Mouse (Mus musculus) T-helper 17 cell (primary cell): ENCODE results near the gene Taco1.
"Not testable (repeated sequence)": the region's sequence is repeated elsewhere in the genome, so short reads cannot be mapped to it uniquely, and the experiment has no call there.

Experiments
- in situ Hi-C, 2 experiments: fragments of 300-600 bp; cut with MboI, MseI; formaldehyde crosslinking; loops; 1 replicate in 1 of 2; 2 replicates in 1 of 2; pipeline ENCODE4 v1.15.1; 2025; ENCODE audit warnings: high pct_unique_total_duplicates in 2 of 2

Taco1 gene

DNA sequence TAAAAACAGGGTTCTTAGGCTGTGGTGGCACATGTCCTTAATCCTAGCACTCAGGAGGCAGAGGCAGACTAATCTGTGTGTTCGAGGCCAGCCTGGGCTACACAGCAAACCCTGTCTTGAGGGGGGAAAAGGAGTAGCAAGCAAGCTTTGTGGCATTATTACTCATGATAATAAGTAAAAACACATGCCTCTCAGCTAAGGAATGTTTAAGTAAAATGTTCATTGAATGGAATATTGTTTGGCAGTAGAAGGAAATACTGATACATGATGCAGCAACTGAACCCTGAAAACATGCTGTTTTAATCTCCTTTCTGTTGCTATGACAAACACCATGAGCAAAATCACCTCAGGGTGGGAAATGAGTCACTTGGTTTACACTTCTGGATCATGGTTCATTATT is 4.5 kb upstream of the Taco1 start:
- in situ Hi-C loops: no loop called here

- in situ Hi-C loops: no loop called here
These were observed 2.1 kb upstream of the Taco1 start for GRCm38 (mm10) chr11:106063756-106064155.

GRCm38 (mm10) chr11:106065073-106065922 is 563 bp upstream of the Taco1 start:
- in situ Hi-C loops: no loop called here

- in situ Hi-C loops: not testable (repeated sequence)
These were observed 755 bp downstream of the Taco1 start for GRCm38 (mm10) chr11:106066616-106067015.

DNA sequence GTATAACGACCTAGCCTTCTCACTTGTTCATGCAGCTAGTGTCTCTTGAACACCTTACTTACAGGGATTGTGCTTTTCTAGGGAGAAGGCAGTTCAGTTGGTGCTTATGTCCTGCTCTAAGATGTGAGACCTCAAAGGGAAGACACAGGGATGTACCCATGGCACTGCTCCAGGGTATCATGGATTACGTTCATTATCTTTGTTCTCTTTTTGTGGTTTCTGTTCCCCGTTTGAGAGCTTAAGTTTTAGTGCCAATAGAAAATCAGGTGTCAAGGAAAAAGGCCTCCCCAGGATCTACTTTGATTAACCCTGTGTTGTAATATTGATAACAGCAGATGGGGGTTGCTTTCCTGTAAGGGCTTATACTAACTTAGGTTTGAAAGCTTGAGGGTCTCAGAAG is 7.9 kb downstream of the Taco1 start:
- in situ Hi-C loops: no loop called here

DNA sequence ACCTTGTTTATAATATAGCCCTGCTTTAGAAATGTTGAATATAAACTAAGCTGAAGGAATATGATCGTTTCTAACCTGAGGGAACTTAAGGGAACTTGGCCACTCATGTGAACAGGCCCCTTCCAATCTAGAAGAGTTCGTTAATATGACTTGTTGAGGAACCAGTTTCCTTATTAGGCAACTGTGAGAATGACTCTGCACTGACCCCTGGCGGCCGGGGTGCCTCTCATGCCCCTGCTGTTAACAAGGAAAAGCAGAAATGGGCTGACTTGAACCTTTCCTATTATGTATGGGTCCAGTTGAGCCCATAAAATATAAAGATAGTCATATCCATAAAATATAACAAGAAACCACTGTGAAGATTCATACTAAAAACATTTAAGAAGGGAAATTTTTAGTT is 10.5 kb downstream of the Taco1 start:
- in situ Hi-C loops: no loop called here

GRCm38 (mm10) chr11:106083708-106084701 is 18.1 kb downstream of the Taco1 start, which contains the start of gene Map3k3:
TSS of gene Map3k3 (plus strand) at chr11:106084613.
- in situ Hi-C loops: no loop called here

- in situ Hi-C loops: no loop called here
These were observed 19.2 kb downstream of the Taco1 start for GRCm38 (mm10) chr11:106084911-106085561.

DNA sequence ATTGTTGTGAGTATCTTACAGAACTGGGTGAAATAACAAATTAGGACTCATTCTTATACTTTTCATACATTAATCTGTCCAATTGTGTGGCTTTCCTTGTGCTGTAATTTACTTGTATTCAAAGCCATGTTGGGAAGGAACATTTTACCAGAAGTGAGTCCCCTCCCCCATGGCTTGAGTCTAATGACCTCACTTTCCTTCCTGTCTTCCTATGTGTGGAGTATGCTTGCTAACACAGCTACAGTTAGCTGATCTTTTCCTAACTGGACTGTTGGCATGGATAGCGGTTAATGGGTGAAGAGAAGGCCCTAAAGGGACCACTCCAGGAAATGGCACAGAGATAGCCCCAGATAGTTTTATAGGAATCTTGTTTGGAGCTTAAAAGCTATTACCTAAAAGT is 32.4 kb downstream of the Taco1 start:
- in situ Hi-C loops: no loop called here

DNA sequence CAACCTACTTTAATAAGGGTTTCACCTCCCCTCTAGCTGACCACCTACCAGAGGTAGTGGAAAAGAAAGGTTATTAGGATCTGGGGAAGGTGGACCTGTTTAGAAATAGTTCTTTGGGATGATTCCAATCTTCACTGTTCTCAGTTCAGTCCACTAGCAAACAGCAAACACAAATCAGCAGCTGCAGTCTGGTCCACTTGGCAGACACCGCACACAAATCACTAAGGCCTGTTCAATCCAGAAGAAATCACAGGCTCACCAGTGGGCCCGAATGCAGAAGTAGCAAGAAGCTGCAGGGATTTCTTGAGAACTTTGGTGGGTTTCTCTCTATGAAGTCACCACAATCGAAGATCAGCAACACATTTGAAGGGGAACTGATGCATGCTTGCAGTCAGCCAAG is 37.0 kb downstream of the Taco1 start:
- in situ Hi-C loops: loop anchor here in 1 of 2 experiments (10.0 kb wide), 1 partner anchor 1422 kb away; no protein-coding TSS in a partner anchor

DNA sequence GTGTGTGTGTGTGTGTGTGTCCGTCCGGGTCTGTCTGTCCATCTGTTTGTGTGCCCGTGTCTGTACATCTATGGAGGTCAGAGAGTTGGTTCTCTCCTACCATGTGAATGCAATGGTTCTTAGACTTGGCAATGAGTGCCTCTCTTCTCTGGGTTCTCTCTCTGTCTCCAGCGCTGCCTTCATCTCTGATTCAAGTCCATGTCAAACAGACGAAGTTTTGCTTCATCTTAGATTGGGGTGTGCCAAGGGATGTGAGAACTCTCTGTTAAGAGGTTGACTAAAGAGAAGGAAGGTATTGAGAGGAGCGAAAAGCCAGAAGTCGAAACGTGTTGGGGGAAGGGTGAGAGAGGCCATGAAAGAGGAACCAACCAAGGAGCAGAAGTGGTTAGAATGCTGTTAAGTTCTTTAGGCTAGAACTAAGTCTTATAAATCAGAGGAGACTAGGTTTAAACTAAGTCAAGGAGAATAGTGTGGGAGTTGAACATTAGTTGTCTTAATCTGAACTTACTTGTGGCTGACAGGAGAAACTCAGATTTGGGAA is 40.3 kb downstream of the Taco1 start:
- in situ Hi-C loops: loop anchor here in 1 of 2 experiments (10.0 kb wide), 1 partner anchor 1419 kb away; no protein-coding TSS in a partner anchor

DNA sequence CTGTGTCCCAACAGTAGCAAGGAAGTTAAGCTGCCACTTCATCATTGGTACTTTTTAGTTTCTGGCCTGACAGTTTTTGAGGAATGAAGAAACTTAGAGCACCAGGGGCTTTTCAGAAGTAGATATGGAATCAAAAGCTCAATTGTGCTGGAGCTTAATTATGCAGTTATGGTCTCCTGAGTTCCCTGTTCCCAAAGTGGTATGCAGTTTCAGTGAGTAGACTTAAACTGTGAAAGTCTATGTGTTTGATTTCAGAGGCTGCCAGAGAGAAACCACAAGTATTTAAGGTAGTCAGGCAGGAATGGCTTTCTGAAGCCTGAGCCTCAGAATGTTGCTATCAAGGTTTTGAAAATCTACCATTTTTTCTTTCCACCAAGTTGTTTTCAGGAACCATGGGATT is 45.8 kb downstream of the Taco1 start:
- in situ Hi-C loops: loop anchor here in 1 of 2 experiments (10.0 kb wide), 1 partner anchor 1377 kb away; no protein-coding TSS in a partner anchor

DNA sequence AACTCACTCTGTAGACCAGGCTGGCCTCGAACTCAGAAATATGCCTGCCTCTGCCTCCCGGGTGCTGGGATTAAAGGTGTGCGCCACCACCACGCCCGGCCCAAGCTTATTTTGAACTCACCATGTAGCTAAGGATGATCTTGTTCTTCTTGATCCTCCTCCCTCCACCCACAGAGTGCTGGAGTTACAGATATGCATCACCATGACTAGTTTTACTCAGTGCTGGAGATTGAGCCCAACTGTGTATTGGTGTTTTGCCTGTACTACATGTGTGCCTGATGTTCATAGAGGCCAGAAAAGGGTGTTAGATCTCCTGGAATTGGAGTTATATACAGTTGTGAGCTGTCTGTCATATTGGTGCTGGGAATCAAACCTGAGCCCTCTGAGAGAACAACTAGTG is 56.4 kb downstream of the Taco1 start:
- in situ Hi-C loops: no loop called here

DNA sequence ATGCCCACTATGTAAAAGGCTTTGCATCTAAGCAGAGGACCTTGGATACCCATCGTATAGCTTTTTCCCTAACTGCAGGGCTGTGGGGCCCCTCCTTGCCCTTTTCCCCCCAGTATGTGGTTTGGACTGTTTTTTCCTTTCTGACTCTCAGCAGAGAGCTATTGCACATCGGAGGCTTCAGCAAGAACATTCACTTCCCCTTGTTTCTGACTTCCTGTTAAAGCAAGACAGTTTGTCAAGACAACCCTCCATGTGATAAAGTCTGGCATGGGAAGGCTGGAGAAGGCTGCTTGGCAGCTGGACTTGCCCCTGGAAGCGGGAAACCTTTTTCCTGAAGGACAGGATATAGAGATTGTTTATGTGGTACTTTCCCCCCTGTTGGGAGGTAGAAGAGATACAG is 56.9 kb downstream of the Taco1 start:
- in situ Hi-C loops: no loop called here
